Mouse (Mus musculus) liver, embryonic 14.5 days (tissue): Measurements from ENCODE around the gene Igf2r. TPM values are rescaled to one million over a fixed set of nuclear protein-coding genes. Genes with fewer than 3 reads are reported as not detected.

Experiments
- ATAC-seq: fragments of 200-750 bp; cut with Nextera tagmentation; 2 replicates; pipeline ENCODE4 v1.8.0; 2017; ENCODE audit warnings: moderate number of reproducible peaks, mild to moderate bottlenecking, moderate library complexity; ENCODE audit not compliant: insufficient read depth
- DNase-seq, 3 experiments: peaks; one replicate each; pipeline ENCODE4 v3.0.0-alpha.2; 2012 to 2013; ENCODE audit warnings: low read depth in 3 of 3, low spot score in 3 of 3
- H3K27ac ChIP-seq: fragments of 300-500 bp; sonication (generic); 2 replicates; pipeline ENCODE4 v1.5.1; 2014; ENCODE audit warnings: moderate library complexity, mild to moderate bottlenecking, control low read depth, inconsistent platforms
- H3K27me3 ChIP-seq: fragments of 300-500 bp; sonication (generic); 2 replicates; pipeline ENCODE4 v1.6.1; 2014; ENCODE audit warnings: mild to moderate bottlenecking, low read length, moderate library complexity; ENCODE audit not compliant: control insufficient read depth, insufficient read depth
- H3K36me3 ChIP-seq: fragments of 300-500 bp; sonication (generic); replicated peaks from 2 replicates; pipeline ENCODE4 v1.6.1; 2014; ENCODE audit warnings: low read depth; ENCODE audit not compliant: control insufficient read depth, insufficient read depth
- H3K4me1 ChIP-seq, 2 experiments: fragments of 200-500 bp in 1 of 2; fragments of 300-500 bp in 1 of 2; sonication (generic) in 1 of 2; replicated peaks; 2 replicates each; pipeline ENCODE4 v1.6.1; 2012 to 2014; ENCODE audit warnings: antibody characterized with exemption in 1 of 2, inconsistent platforms in 1 of 2, low read length in 1 of 2; ENCODE audit not compliant: control insufficient read depth in 2 of 2, insufficient read depth in 2 of 2
- H3K4me2 ChIP-seq: fragments of 300-500 bp; sonication (generic); 2 replicates; pipeline ENCODE4 v1.6.1; 2014; ENCODE audit warnings: low read depth, mild to moderate bottlenecking, control low read depth, moderate library complexity
- H3K4me3 ChIP-seq, 2 experiments: fragments of 200-500 bp in 1 of 2; fragments of 300-500 bp in 1 of 2; sonication (generic) in 1 of 2; 2 replicates each; pipeline ENCODE4 v1.5.1; 2012 to 2014; ENCODE audit warnings: low read depth in 2 of 2, low read length in 2 of 2, mild to moderate bottlenecking in 2 of 2, control low read depth in 1 of 2, inconsistent platforms in 1 of 2, moderate library complexity in 1 of 2; ENCODE audit not compliant: insufficient read depth in 1 of 2
- H3K9ac ChIP-seq: fragments of 300-500 bp; sonication (generic); replicated peaks from 2 replicates; pipeline ENCODE4 v1.6.1; 2014; ENCODE audit warnings: mild to moderate bottlenecking, control low read depth, moderate library complexity
- H3K9me3 ChIP-seq: fragments of 300-500 bp; sonication (generic); 2 replicates; pipeline ENCODE4 v1.6.1; 2016; ENCODE audit warnings: low read length, mixed read lengths; ENCODE audit not compliant: control insufficient read depth
- CTCF ChIP-seq: IDR thresholded peaks from 2 replicates; pipeline ENCODE4 v1.5.1; 2016; ENCODE audit warnings: antibody characterized with exemption, low read depth, control low read depth
- EP300 ChIP-seq: IDR thresholded peaks from 2 replicates; pipeline ENCODE4 v1.6.1; 2016; ENCODE audit warnings: antibody characterized with exemption, low read depth
- WGBS: fragments of 180-500 bp; shearing (Covaris S2); extraction: QIAGEN DNeasy Blood & Tissue Kit; methylation state at CpG from one replicate; pipeline ENCODE4 v1.1.7; 2014; ENCODE audit not compliant: insufficient replicate concordance; 5-methylcytosine and 5-hydroxymethylcytosine counted together
- polyA plus RNA-seq, 2 experiments: library from polyadenylated mRNA; depleted of rRNA in 1 of 2; stranded (reverse) in 1 of 2; unstranded in 1 of 2; fragments of >200 nt; fragmentation: Nextera tagmentation in 1 of 2; extraction: Ambion mirVana in 1 of 2; gene quantifications; 2 replicates each; pipeline versions ENCODE4 v1.2.1 to v1.2.3; 2012 to 2014

The Igf2r gene
- polyA plus RNA-seq, 2 experiments, result 12.6 to 12.8 TPM

- no peaks in the 10 kb centered on the region; the same call in 1 of the 2 replicates for H3K9me3 ChIP-seq
- H3K9ac ChIP-seq, result no peak overlapping the region
- no peak overlapping the region for H3K4me3 ChIP-seq
- H3K27me3 ChIP-seq, result no peaks in the 10 kb centered on the region
- no peak overlapping the region for H3K27ac ChIP-seq
- peak overlapping the region; percentile 3; the same call in 1 of the 2 replicates for H3K4me2 ChIP-seq
- TF ChIP-seq EP300 (peak; percentile 90), CTCF (no peak)
- no peaks in the 10 kb centered on the region for H3K36me3 ChIP-seq
- DNase-seq (peak in 2 of 3 experiments; percentile 38 to 40), ATAC-seq (peak; percentile 84)
- 2% methylated on average over 4 of the region's 4 CpGs for WGBS
- H3K4me1 ChIP-seq, result peaks cover 17 to 33% of the 10 kb centered on the region in 2 experiments
These were observed 23.7 kb downstream of the Igf2r start for GRCm38 (mm10) chr17:12745761-12746160.

- H3K4me3 ChIP-seq, result no peak overlapping the region
- no peak overlapping the region for H3K4me2 ChIP-seq
- no peak overlapping the region for H3K9ac ChIP-seq
- DNase-seq, result no peak
- H3K27me3 ChIP-seq, result no peaks in the 10 kb centered on the region
- no peaks in the 10 kb centered on the region; the same call in 1 of the 2 replicates for H3K9me3 ChIP-seq
- ATAC-seq, result no peak
- no peaks in the 10 kb centered on the region for H3K36me3 ChIP-seq
- TF ChIP-seq EP300, result no peak
- no peak for TF ChIP-seq CTCF
- no peak overlapping the region for H3K27ac ChIP-seq
- 42% methylated on average over 1 of the region's 1 CpGs for WGBS
- H3K4me1 ChIP-seq, result peaks cover 19 to 37% of the 10 kb centered on the region in 2 experiments
These were observed 25.4 kb downstream of the Igf2r start for GRCm38 (mm10) chr17:12744071-12744470.

GRCm38 (mm10) chr17:12742151-12742908, 27.1 kb downstream of the Igf2r start:
- peak overlapping the region; percentile 58 to 74 for H3K4me3 ChIP-seq
- peak overlapping the region; percentile 50 for H3K9ac ChIP-seq
- 54% methylated on average over 38 of the region's 38 CpGs for WGBS
- ATAC-seq (no peak), DNase-seq (no peak)
- no peaks in the 10 kb centered on the region for H3K36me3 ChIP-seq
- H3K4me1 ChIP-seq, result peaks cover 19 to 37% of the 10 kb centered on the region in 2 experiments
- TF ChIP-seq EP300 (no peak), CTCF (no peak)
- H3K4me2 ChIP-seq, result peak overlapping the region; percentile 65
- H3K27ac ChIP-seq, result no peak overlapping the region
- H3K27me3 ChIP-seq, result no peaks in the 10 kb centered on the region
- H3K9me3 ChIP-seq, result no peaks in the 10 kb centered on the region; the same call in 1 of the 2 replicates

- TF ChIP-seq EP300 (no peak), CTCF (no peak)
- Histone ChIP-seq H3K4me2 (peak overlapping the region; percentile 65), H3K27ac (no peak overlapping the region), H3K36me3 (no peaks in the 10 kb centered on the region), H3K9ac (peak overlapping the region; percentile 50), H3K9me3 (no peaks in the 10 kb centered on the region; the same call in 1 of the 2 replicates), H3K27me3 (no peaks in the 10 kb centered on the region), H3K4me1 (peaks cover 19 to 35% of the 10 kb centered on the region in 2 experiments), H3K4me3 (peak overlapping the region; percentile 58 to 74)
- peak in 2 of 3 experiments; percentile 31 to 32 for DNase-seq
- peak; percentile 49 for ATAC-seq
- WGBS, result 46% methylated on average over 39 of the region's 45 CpGs
These were observed 28.1 kb downstream of the Igf2r start for GRCm38 (mm10) chr17:12741218-12741968.

- H3K9ac ChIP-seq, result no peak overlapping the region
- peaks cover 11 to 24% of the 10 kb centered on the region in 2 experiments for H3K4me1 ChIP-seq
- TF ChIP-seq EP300, result peak; percentile 35
- TF ChIP-seq CTCF, result no peak
- H3K27ac ChIP-seq, result no peak overlapping the region
- no peaks in the 10 kb centered on the region for H3K36me3 ChIP-seq
- DNase-seq, result peak in 2 of 3 experiments; percentile 35 to 40
- no peaks in the 10 kb centered on the region for H3K27me3 ChIP-seq
- 4% methylated on average over 2 of the region's 2 CpGs for WGBS
- H3K4me3 ChIP-seq, result no peak overlapping the region
- H3K9me3 ChIP-seq, result no peaks in the 10 kb centered on the region; the same call in 1 of the 2 replicates
- no peak overlapping the region for H3K4me2 ChIP-seq
- peak; percentile 69 for ATAC-seq
These were observed 29.1 kb downstream of the Igf2r start for GRCm38 (mm10) chr17:12740317-12740716.
